Mouse (Mus musculus): ENCODE measurements at regions not wholly inside any gene's neighbourhood (a gene's known extent, or its start where the extent isn't known, plus 50 kb on each side); places are given as distances from the start of the nearest gene placed in this dataset.
"Not testable (repeated sequence)": the region's sequence is repeated elsewhere in the genome, so short reads cannot be mapped to it uniquely, and the experiment has no call there.

DNA sequence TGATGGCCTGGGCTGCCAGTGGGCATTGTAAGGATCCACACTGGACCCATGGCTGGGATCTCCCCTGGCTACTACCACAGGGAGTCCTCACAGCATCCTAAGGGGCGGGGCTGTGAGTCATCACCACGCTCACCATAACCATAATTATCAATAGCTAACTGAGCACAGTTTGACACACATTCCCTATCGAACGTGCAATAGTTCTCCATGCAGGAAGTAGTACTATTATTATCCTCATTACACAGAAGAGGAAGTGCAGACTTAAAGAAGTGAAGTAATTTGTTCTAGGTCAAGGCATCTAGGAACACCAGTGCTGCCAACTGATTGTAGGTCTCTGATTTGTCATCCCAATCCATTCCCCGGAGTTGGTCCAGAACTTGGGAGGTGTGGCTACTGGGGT lies 84.1 kb upstream of the Trim2 start:
- no peak for DNase-seq

DNA sequence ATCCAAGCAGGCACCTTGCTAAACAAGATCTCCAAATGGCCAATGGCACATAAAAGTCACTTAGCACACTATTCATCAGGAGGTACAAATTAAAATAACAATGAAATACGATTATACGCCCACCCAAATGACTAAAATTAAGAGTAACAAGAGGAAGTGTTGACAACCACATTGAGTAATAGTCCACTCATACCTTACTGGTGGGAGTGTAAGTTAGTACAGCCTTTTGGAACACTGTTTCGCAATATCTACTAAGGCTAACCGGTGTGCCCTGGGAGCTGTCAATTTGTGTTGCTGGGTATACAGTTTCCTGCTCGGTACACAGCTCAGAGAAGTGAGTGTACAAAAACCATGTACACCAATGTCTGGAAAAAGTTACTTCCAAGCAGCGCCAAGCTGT lies 81.8 kb upstream of the Trim2 start:
- no peak for DNase-seq

DNA sequence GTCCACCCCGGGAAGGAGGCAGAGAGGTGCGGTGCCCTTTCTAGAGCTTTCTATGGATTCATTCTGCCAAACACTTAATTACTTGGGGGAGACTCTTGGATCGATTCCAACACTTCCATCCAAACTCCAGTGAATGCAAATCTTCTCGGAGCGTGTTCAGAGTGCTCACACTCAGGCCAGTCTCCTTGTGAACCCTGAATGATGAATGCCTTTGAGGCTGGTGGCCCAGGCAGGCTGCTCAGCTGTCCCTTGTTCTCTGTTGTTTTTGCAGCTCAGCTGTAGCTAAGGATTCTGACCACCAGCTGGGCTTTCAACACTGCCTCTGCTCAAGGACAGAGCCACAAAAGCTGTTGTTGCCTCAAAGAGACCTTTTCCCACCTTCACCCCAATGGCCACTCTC lies 79.0 kb upstream of the Trim2 start:
- no peak for DNase-seq

DNA sequence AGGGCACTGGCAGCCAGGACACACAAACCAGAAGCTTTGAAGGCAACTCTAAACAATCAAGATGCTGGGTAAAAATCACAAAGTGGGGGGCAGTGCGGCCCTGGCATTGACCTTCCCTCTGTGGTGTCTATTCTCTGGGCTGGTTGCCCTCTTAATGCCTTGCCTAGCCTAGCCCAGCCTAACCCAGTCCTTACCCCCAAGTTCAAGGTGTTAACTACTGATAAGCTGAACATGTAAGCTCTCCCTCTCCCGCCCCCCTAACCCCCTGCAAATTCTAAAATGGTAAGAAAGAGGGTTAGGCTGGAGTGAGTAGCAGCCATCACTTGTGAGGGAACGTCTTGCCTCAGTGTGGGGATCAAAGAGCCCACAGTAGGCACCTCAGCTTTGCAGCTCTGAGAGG lies 76.9 kb upstream of the Trim2 start:
- no peak for DNase-seq

DNA sequence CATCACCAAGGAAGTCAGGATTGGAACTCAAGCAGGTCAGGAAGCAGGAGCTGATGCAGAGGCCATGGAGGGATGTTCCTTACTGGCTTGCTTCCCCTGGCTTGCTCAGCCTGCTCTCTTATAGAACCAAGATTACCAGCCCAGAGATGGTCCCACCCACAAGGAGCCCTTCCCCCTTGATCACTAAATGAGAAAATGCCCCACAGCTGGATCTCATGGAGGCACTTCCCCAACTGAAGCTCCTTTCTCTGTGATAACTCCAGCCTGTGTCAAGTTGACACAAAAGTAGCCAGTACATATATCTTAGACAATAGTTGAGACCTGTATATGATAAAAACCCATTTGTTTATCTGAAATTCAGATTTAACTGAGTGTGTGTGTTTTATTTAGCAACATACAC lies 76.4 kb upstream of the Trim2 start:
- not testable (repeated sequence) for DNase-seq

DNA sequence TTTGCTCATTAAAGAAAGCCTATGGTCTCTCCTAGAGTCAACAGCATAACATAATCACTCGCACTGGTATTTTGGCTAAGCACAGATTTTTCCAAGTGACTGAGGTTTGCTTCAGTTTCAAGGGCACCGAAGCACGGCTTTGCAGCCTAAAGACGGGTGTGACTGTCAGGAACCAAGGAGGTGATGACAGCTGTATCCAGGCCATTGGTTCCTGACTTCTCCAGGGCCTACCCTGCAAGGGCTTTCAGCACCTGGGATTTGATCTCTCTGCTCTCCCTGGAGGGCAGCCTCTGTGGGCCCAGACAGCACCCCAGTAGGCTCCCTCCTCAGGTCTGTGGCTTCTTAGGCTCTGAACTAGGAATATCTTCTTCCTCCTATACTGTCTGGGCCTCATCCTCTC lies 75.3 kb upstream of the Trim2 start:
- no peak for DNase-seq

DNA sequence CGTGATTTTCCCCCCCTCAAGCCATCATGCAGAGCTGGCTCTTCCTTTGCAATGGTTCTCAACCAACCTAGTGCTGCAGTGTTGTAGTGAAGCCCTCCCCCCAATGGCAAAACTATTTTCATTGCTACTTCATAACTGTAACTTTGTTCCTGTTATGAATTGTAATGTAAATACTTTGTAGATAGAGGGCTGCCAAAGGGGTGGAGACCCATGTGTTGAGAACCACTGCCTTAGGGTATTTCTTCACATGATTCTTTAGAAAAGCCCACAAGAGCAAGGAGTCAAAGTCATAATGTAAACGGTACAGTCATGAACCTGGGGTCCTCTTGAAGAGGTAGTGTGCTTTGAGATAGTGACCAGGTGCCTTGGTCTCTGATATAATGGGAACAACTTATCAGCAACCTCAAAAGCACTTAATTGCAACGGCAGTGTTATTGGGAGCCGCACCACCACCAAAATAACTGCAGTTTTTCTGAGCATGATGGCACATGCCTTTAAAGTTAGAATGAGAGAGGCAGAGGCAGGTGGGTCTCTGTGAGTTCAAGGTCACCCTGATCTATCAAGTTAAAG lies 72.4 kb upstream of the Trim2 start:
- DNase-seq, result no peak

DNA sequence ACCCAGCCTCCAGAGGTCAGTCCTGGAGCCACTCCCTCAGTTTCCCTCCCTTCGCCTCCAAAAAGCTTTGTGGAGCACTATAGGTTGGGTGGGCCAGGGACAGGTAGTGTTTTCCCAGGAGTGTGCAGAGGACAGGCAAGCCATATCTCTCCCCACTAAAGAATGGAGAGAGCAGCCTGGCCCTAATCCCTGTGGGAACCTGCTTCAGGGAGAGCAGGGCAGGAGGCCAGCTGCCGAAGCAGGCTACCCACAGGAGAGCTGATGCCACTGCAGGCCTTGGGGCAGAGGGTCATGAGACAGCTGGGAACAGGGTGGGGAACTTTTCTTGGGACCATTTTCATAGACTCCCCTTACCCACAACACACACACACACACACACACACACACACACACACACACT lies 69.8 kb upstream of the Trim2 start:
- no peak for DNase-seq

DNA sequence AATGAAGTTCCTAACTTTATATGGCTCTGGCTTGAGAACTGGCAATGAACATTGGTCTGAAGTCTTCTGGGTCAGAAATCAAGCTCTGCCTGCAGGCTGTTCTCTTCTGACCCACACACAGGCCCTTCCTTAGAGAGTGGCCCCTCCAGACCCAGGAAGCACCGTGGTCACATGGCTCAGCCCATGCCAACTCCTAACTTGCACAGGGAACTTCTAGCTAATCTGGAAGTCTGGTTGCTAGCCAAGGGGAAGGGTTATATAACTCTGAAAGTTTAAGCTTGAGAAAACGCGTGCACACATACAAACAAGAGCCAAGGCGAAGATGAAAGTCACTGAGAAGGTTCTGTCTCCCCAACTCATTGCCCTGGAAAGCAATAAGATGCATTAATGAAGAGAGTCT lies 69.2 kb upstream of the Trim2 start:
- DNase-seq, result no peak

DNA sequence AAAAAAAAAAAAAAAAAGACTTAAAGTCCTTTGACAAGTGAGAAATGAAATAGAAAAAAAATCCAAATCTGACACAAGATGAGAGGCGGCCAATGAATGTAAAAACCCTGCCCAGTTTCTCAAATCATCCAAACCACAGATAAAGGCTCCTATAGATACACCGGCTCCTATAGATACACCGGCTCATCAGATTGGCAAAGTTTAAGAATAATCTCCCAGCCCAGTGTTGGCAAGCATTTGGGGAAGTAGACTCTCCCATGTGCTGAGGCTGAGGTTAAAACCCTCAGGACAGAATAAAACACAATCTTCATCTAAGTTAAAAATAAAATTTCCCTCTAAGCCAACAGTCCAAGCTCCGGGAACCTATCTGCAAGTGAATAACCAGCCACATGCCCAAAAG lies 65.2 kb upstream of the Trim2 start:
- no peak for DNase-seq

DNA sequence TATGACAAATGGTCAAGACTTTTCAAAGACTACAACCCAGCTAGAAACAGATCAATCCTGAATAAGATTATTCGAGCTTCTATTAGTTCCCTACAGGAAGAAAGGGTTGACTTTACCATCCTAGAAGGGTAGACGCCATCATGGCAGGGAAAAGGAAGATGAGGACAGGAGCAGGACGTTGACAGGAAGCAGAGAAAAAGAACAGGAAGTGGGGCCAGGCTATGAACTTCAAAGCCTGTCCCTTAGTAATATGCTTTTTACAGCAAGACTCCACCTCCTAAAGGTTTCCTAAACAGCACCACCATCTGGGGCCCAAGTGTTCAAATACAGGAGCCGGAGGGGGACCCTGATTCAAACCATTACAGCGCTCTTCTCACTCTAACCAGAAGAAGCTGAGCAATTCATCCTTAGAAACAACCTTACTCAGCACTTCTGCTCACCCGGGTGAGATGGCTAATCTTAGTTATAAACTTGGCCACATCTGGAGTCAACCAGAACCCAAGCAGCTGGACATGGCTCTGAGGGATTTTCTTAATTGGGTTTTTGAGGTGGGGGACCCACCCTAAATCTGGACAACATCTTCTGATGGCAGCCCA lies 60.6 kb upstream of the Trim2 start:
- DNase-seq, result no peak

DNA sequence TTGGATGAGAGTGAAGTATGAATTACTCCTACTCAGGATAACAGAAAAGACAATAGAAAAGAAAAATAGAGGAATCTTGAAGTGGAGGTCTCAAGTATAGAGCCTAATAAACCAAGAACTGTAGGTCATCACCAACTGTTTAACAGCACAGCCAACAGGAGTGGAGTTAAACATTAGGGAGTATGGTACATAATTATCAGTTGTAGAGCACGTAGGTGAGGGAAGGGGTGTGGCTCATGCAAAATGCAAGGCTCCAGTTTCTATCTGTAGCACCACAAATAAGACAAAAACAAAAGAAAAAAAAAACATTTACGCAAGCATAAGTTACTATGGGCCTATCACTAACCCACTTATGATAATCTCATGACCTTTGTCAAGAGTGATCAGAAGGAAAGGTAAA lies 52.0 kb upstream of the Trim2 start:
- DNase-seq, result no peak

DNA sequence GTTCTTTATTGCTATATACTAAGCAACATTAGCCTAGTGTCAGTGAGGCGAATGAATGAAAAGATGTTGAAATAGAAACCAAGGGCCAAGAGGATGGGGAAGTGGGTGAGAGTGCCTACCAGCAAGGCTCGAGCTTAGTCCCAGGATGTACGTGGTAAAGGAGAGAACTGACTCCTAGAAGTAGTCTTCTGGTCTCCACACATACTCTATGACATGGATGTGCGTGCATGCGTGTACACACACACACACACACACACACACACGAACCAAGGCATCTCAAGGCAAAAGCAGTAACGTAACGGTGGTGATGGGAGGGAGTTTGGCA lies 50.0 kb upstream of the Trim2 start:
- peak; percentile 1 for DNase-seq

Measured in adrenal gland, adult 2 months (tissue).